Mouse (Mus musculus): ENCODE data around the gene Olfr1019. TPM values are rescaled to one million over a fixed set of nuclear protein-coding genes. Genes with fewer than 3 reads are reported as not detected.

The Olfr1019 gene
- not detected in 2 replicates for polyA plus RNA-seq (2012; rRNA removed)

DNA sequence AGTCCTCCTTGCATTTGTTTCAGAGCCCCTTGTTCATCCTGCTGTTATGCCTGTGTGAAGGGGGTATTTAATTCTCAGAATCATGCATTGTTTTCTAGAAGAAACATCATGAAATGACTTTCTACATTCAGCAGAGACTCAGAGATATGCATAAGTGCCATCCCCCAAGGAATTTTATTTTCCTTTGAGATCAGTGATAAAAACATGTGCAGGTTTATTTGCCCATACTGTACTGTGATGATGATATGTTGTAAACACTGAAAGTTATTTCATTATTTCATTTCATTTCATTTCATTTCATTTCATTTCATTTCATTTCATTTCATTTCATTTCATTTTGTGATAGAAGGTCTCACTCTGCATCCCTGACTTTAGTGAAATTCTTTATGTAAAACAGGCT, at the start of gene Olfr1019:
Gene Olfr1019, minus strand, starts transcription at position 101 of the 400 bp plus-strand sequence.

DNA sequence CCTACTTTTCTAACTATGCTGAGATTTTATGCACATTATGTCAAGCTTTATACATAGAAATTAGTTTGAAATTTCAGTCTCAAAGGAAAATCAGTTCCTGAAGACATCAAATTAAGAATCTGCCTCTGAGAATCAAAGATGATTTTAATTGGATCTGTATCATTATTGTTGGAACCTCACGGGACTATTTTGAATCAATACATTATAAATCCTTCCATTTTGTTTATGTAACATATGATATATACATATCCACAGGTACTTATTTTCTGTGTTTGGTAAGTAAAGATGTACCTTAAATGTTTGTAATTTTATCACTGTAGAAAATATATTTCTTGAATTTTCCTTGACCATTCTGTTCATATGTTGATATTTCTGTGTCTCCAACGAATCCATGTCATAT, 40.1 kb upstream of the Olfr1019 start, which contains the start of gene Olfr1023:
Gene Olfr1023, plus strand, starts transcription at position 301 of the 400 bp plus-strand sequence.

DNA sequence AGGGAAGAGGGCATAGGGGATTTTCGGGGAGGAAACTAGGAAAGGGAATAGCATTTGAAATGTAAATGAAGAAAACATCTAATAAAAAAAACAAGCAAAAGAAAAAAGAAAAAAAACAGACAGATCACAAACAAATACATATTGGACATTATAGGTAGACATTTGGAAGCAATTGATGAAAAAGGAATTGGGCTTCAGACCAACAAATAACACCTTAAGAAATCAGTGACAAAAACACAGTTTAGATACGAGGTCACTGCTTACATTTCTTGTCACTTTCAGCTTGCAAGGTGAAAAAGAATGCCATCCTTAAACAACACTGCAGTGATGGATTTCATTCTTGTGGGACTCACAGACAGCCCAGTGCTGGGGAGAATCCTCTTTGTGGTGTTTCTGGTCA, 23.0 kb upstream of the Olfr1019 start, which contains the start of gene Olfr1022:
Gene Olfr1022, plus strand, starts transcription at position 301 of the 400 bp plus-strand sequence.

DNA sequence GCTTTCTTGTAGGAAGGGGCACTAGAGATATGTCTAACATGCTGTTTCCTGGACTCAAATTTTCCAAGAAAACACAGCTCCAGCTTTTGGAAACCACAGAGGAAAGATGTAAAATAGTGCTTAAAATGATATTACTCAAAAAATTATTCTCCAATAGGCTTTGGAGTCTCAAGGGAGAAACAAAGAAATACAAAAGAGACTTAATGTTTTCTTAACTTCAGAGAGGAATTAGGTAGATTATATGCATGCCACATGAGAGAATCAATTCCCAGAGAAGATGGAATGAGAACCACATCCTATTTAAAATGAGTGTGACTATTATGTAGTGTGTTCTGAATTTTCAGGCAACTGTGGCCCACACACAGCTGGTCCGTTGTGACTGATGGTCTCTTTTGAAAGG, 1.4 kb upstream of the Olfr1019 start, which contains the start of gene Olfr1020:
Gene Olfr1020, plus strand, starts transcription at position 301 of the 400 bp plus-strand sequence.

DNA sequence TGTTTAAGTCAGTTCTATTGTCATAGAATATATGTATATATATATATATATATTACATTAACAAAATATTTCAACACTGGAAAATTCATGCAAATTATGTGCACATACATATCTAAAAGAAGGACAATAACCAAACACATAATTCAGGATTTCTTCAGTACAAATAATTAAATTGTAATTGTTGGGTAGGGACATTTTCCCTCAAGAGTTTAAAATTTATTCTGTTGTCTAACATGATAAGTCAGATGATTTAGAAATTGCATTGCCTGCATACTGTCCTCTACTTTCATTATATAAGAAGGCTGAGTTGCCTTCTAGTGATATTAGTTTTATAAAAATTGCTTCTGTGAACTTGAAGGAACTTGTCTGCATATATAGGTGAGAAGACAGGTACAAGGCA, 27.1 kb downstream of the Olfr1019 start, which contains the start of gene Olfr1018:
Gene Olfr1018, plus strand, starts transcription at position 301 of the 400 bp plus-strand sequence.

DNA sequence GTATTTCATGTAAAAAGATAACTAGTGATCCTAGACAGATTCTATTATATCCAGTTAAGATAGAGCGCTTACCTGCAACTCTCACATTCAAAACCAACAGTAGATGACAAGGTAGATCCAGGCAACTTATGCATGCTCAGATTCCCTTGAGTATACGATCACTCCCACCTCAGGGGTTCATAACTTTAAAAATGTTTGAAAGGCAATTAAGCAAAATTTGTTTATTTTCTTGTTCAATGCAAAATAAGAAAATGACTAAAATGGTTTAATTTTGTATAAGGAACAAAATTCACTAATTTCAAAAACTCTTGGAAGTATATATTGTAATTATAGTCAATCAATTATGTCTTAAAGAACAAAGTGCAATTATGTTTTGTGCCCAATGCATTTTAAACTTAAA, 42.8 kb downstream of the Olfr1019 start, which contains the start of gene Olfr1016:
Gene Olfr1016, minus strand, starts transcription at position 101 of the 400 bp plus-strand sequence.

Other genes starting within 250 kb of the Olfr1019 start
- gene Olfr1000, start 233.6 kb downstream of the Olfr1019 start, polyA plus RNA-seq (2012; rRNA removed): not detected in 2 replicates
- not detected in 2 replicates for gene Olfr1002, start 194.8 kb downstream of the Olfr1019 start, polyA plus RNA-seq (2012; rRNA removed)
- not detected in 2 replicates for gene Olfr154, start 181.0 kb downstream of the Olfr1019 start, polyA plus RNA-seq (2012; rRNA removed)
- gene Olfr1006, start 166.7 kb downstream of the Olfr1019 start, polyA plus RNA-seq (2012; rRNA removed): not detected in 2 replicates
- not detected in 2 replicates for gene Olfr1008, start 156.1 kb downstream of the Olfr1019 start, polyA plus RNA-seq (2012; rRNA removed)
- gene Olfr1009, start 130.1 kb downstream of the Olfr1019 start, polyA plus RNA-seq (2012; rRNA removed): not detected in 2 replicates
- gene Olfr1012, start 82.7 kb downstream of the Olfr1019 start, polyA plus RNA-seq (2012; rRNA removed): not detected in 2 replicates
- not detected in 2 replicates for gene Olfr1013, start 78.4 kb downstream of the Olfr1019 start, polyA plus RNA-seq (2012; rRNA removed)
- not detected in 2 replicates for gene Olfr1014, start 72.8 kb downstream of the Olfr1019 start, polyA plus RNA-seq (2012; rRNA removed)
- not detected in 2 replicates for gene Olfr1015, start 63.5 kb downstream of the Olfr1019 start, polyA plus RNA-seq (2012; rRNA removed)
- gene Olfr1016, start 42.9 kb downstream of the Olfr1019 start, polyA plus RNA-seq (2012; rRNA removed): not detected in 2 replicates
- not detected in 2 replicates for gene Olfr1018, start 27.0 kb downstream of the Olfr1019 start, polyA plus RNA-seq (2012; rRNA removed)
- gene Olfr1020, start 1.5 kb upstream of the Olfr1019 start, polyA plus RNA-seq (2012; rRNA removed): not detected in 2 replicates
- gene Olfr1022, start 23.1 kb upstream of the Olfr1019 start, polyA plus RNA-seq (2012; rRNA removed): not detected in 2 replicates
- not detected in 2 replicates for gene Olfr1023, start 40.2 kb upstream of the Olfr1019 start, polyA plus RNA-seq (2012; rRNA removed)
- gene Olfr1024, start 59.6 kb upstream of the Olfr1019 start, polyA plus RNA-seq (2012; rRNA removed): not detected in 2 replicates
- not detected in 2 replicates for gene Olfr1025-ps1, start 69.7 kb upstream of the Olfr1019 start, polyA plus RNA-seq (2012; rRNA removed)
- gene Olfr1026, start 76.1 kb upstream of the Olfr1019 start, polyA plus RNA-seq (2012; rRNA removed): not detected in 2 replicates
- not detected in 2 replicates for gene Olfr1028, start 105.0 kb upstream of the Olfr1019 start, polyA plus RNA-seq (2012; rRNA removed)
- gene Olfr1029, start 128.4 kb upstream of the Olfr1019 start, polyA plus RNA-seq (2012; rRNA removed): 0.29 and 0.58 TPM in 2 replicates
- 0.03 and 0.05 TPM in 2 replicates for gene Olfr1030, start 133.8 kb upstream of the Olfr1019 start, polyA plus RNA-seq (2012; rRNA removed)
- gene Olfr1031, start 144.8 kb upstream of the Olfr1019 start, polyA plus RNA-seq (2012; rRNA removed): not detected in 2 replicates
- not detected in 2 replicates for gene Olfr1032, start 160.1 kb upstream of the Olfr1019 start, polyA plus RNA-seq (2012; rRNA removed)
- gene Olfr1033, start 175.2 kb upstream of the Olfr1019 start, polyA plus RNA-seq (2012; rRNA removed): 1.4 and 1.5 TPM in 2 replicates
- 0.37 and 0.41 TPM in 2 replicates for gene Olfr1034, start 200.4 kb upstream of the Olfr1019 start, polyA plus RNA-seq (2012; rRNA removed)
- not detected in 2 replicates for gene Olfr1036, start 228.5 kb upstream of the Olfr1019 start, polyA plus RNA-seq (2012; rRNA removed)
- not detected in 2 replicates for gene Olfr1037, start 241.9 kb upstream of the Olfr1019 start, polyA plus RNA-seq (2012; rRNA removed)